Mouse (Mus musculus) forelimb bud, embryonic 11.5 days (tissue): ENCODE measurements around the gene Naa80.

Source experiments
- DNase-seq: peaks from one replicate; pipeline ENCODE4 v3.0.0-alpha.2; 2012; ENCODE audit warnings: low read depth, low spot score

Gene Naa80

GRCm38 (mm10) chr9:107578587-107578986 is at the start of gene Naa80:
Naa80 (plus strand) TSS chr9:107578887.
- no peak for DNase-seq

- DNase-seq = peak; percentile 96
Observed at GRCm38 (mm10) chr9:107533791-107534407, 44.8 kb upstream of the Naa80 start, which contains the start of gene Tmem115. Tmem115 (plus strand) TSS chr9:107533945.

GRCm38 (mm10) chr9:107534408-107535202 is 44.1 kb upstream of the Naa80 start:
- DNase-seq = no peak

GRCm38 (mm10) chr9:107538231-107538630 is 40.5 kb upstream of the Naa80 start:
- no peak for DNase-seq

GRCm38 (mm10) chr9:107538711-107539110 is 40.0 kb upstream of the Naa80 start:
- DNase-seq = no peak

- no peak for DNase-seq
Observed at GRCm38 (mm10) chr9:107539940-107540339, 38.7 kb upstream of the Naa80 start.

GRCm38 (mm10) chr9:107540420-107540819 is 38.3 kb upstream of the Naa80 start:
- DNase-seq = no peak

- DNase-seq = no peak
Observed at GRCm38 (mm10) chr9:107541005-107541404, 37.7 kb upstream of the Naa80 start.

- DNase-seq = peak; percentile 93
Observed at GRCm38 (mm10) chr9:107541474-107542351, 37.0 kb upstream of the Naa80 start, which contains the start of the genes Cyb561d2 and Nprl2. Cyb561d2 (minus strand) TSS chr9:107542193. Nprl2 (plus strand) TSS chr9:107542226.

- no peak for DNase-seq
Observed at GRCm38 (mm10) chr9:107542352-107542686, 36.4 kb upstream of the Naa80 start.

GRCm38 (mm10) chr9:107542721-107543120 is 36.0 kb upstream of the Naa80 start:
- no peak for DNase-seq

GRCm38 (mm10) chr9:107543299-107543698 is 35.4 kb upstream of the Naa80 start:
- no peak for DNase-seq

GRCm38 (mm10) chr9:107544196-107544700 is 34.4 kb upstream of the Naa80 start:
- no peak for DNase-seq

- no peak for DNase-seq
Observed at GRCm38 (mm10) chr9:107544729-107545128, 34.0 kb upstream of the Naa80 start.

- DNase-seq = no peak
Observed at GRCm38 (mm10) chr9:107545199-107545598, 33.5 kb upstream of the Naa80 start.

- DNase-seq = no peak
Observed at GRCm38 (mm10) chr9:107545602-107546001, 33.1 kb upstream of the Naa80 start.

- DNase-seq = peak; percentile 93
Observed at GRCm38 (mm10) chr9:107547026-107547425, 31.7 kb upstream of the Naa80 start, which contains the start of gene Zmynd10. Zmynd10 (plus strand) TSS chr9:107547298.

- no peak for DNase-seq
Observed at GRCm38 (mm10) chr9:107547957-107548356, 30.7 kb upstream of the Naa80 start.

- no peak for DNase-seq
Observed at GRCm38 (mm10) chr9:107548820-107549219, 29.9 kb upstream of the Naa80 start.

- DNase-seq = no peak
Observed at GRCm38 (mm10) chr9:107549297-107550074, 29.2 kb upstream of the Naa80 start.
